Mouse (Mus musculus): ENCODE data around the gene Tbc1d24. TPM values are rescaled to one million over a fixed set of nuclear protein-coding genes. Genes with fewer than 3 reads are reported as not detected.

Tbc1d24 gene
- total and polyA plus RNA-seq, 3 experiments, result 4.2 to 6.6 (median 4.5) TPM

DNA sequence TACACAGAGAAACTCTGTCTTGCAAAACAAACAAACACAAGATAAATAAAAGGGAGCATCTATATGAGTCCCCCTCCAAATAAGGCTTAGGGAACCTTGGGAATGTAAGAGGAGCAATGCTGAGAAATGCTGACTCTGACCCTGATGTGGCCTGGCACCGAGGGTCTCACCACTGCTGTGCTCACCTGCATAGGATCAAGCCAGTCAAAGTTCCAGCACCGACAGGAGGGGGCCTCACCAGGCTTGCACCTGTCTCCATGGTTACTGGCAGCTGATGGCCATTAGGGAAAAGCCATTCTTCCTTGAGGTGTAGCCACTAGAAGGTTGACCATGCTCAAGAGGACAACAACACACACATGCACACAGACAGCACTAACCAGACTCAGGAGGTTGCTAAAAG, 62.5 kb downstream of the Tbc1d24 start:
- no peak for DNase-seq (ENCODE audit: extremely low read depth)
- no peak overlapping the region for H3K4me2 ChIP-seq (ENCODE audit: insufficient read depth, low read depth, poor library complexity, severe bottlenecking)
- peaks cover 12 to 36% of the 10 kb centered on the region in 2 experiments for H3K4me1 ChIP-seq (ENCODE audit: control insufficient read depth in 1 of 2, insufficient read depth in 2 of 2)
- no peaks in the 10 kb centered on the region for H3K9me3 ChIP-seq (replicated peaks; ENCODE audit: low read length)
- H3K27me3 ChIP-seq (replicated peaks), result no peaks in the 10 kb centered on the region
- in situ Hi-C loops (cut with MboI; ENCODE audit: low pct_ligation_motif_present, low pct_unique_long_range_greater_than_20kb, low sequenced_read_pairs) (no loop called here), dilution Hi-C loops (cut with MboI; ENCODE audit: extremely low pct_ligation_motif_present, extremely low pct_unique_long_range_greater_than_20kb, low sequenced_read_pairs) (no loop called here)
- H3K79me2 ChIP-seq (replicated peaks; ENCODE audit: control insufficient read depth, extremely low read depth, insufficient read depth, poor library complexity, severe bottlenecking), result peaks cover 23% of the 10 kb centered on the region
- H3K27ac ChIP-seq (ENCODE audit: insufficient read depth, low read depth), result no peak overlapping the region
- peaks cover 0 to 4% of the 10 kb centered on the region in 2 experiments for H3K36me3 ChIP-seq (replicated peaks in 1 of 2; ENCODE audit: control insufficient read depth in 1 of 2, insufficient read depth in 1 of 2, low read length in 1 of 2)
- no peak overlapping the region for H3K4me3 ChIP-seq (replicated peaks in 1 of 3; ENCODE audit: low read depth in 2 of 3, low read length in 2 of 3, poor library complexity in 1 of 3)
- no peak overlapping the region for H3K9ac ChIP-seq (ENCODE audit: insufficient read depth, low read depth)
- no peak for TF ChIP-seq TBP (conservative IDR thresholded peaks at IDR 0.05; ENCODE audit: low read depth, low read length)
- no peak for TF ChIP-seq MEF2A (IDR thresholded peaks at IDR 0.05; ENCODE audit: borderline replicate concordance, low read depth, low read length)
- no peak for TF ChIP-seq JUND (conservative IDR thresholded peaks at IDR 0.05; ENCODE audit: low read depth, low read length)
- TF ChIP-seq RCOR1 (conservative IDR thresholded peaks at IDR 0.05; ENCODE audit: low read depth, low read length), result no peak
- no peak for TF ChIP-seq PAX5 (IDR thresholded peaks at IDR 0.05; ENCODE audit: low read length)
- no peak for TF ChIP-seq GABPA (IDR thresholded peaks at IDR 0.05; ENCODE audit: insufficient replicate concordance, low read depth, low read length)
- TF ChIP-seq ZNF384 (IDR thresholded peaks at IDR 0.05; ENCODE audit: low read depth, low read length), result no peak
- no peak for TF ChIP-seq ZKSCAN1 (IDR thresholded peaks at IDR 0.05; ENCODE audit: borderline replicate concordance, low read depth, low read length)
- TF ChIP-seq MAX (IDR thresholded peaks at IDR 0.05; ENCODE audit: low read length), result no peak

GRCm38 (mm10) chr17:24141425-24141920, 63.9 kb downstream of the Tbc1d24 start:
- peaks cover 28% of the 10 kb centered on the region for H3K79me2 ChIP-seq (replicated peaks; ENCODE audit: control insufficient read depth, extremely low read depth, insufficient read depth, poor library complexity, severe bottlenecking)
- peak overlapping the region; percentile 89 for H3K9ac ChIP-seq (ENCODE audit: insufficient read depth, low read depth)
- H3K9me3 ChIP-seq (replicated peaks; ENCODE audit: low read length), result no peaks in the 10 kb centered on the region
- peaks cover 12 to 50% of the 10 kb centered on the region in 2 experiments for H3K4me1 ChIP-seq (ENCODE audit: control insufficient read depth in 1 of 2, insufficient read depth in 2 of 2)
- peak; percentile 96 for DNase-seq (ENCODE audit: extremely low read depth)
- H3K36me3 ChIP-seq (replicated peaks in 1 of 2; ENCODE audit: control insufficient read depth in 1 of 2, insufficient read depth in 1 of 2, low read length in 1 of 2), result peaks cover 0 to 7% of the 10 kb centered on the region in 2 experiments
- in situ Hi-C loops (cut with MboI; ENCODE audit: low pct_ligation_motif_present, low pct_unique_long_range_greater_than_20kb, low sequenced_read_pairs) (no loop called here), dilution Hi-C loops (cut with MboI; ENCODE audit: extremely low pct_ligation_motif_present, extremely low pct_unique_long_range_greater_than_20kb, low sequenced_read_pairs) (no loop called here)
- no peaks in the 10 kb centered on the region for H3K27me3 ChIP-seq (replicated peaks)
- H3K4me3 ChIP-seq (replicated peaks in 1 of 3; ENCODE audit: low read depth in 2 of 3, low read length in 2 of 3, poor library complexity in 1 of 3), result peak overlapping the region; percentile 88 to 97 (median 92)
- peak overlapping the region; percentile 91 for H3K4me2 ChIP-seq (ENCODE audit: insufficient read depth, low read depth, poor library complexity, severe bottlenecking)
- H3K27ac ChIP-seq (ENCODE audit: insufficient read depth, low read depth), result peak overlapping the region; percentile 42; the same call in 1 of the 2 replicates
- TF ChIP-seq ZKSCAN1 (IDR thresholded peaks at IDR 0.05; ENCODE audit: borderline replicate concordance, low read depth, low read length), result no peak
- no peak; the same call in 1 of the 2 replicates for TF ChIP-seq GABPA (IDR thresholded peaks at IDR 0.05; ENCODE audit: insufficient replicate concordance, low read depth, low read length)
- no peak for TF ChIP-seq CHD1 (IDR thresholded peaks at IDR 0.05; ENCODE audit: low read depth, low read length)
- no peak for TF ChIP-seq POLR2AphosphoS2 (IDR thresholded peaks at IDR 0.05; ENCODE audit: low read depth, low read length)
- TF ChIP-seq UBTF (IDR thresholded peaks at IDR 0.05; ENCODE audit: low read depth, low read length), result no peak
- TF ChIP-seq JUND (conservative IDR thresholded peaks at IDR 0.05; ENCODE audit: low read depth, low read length), result no peak
- TF ChIP-seq JUN (IDR thresholded peaks at IDR 0.05; ENCODE audit: insufficient read depth, low read depth, low read length), result no peak
- TF ChIP-seq KAT2A (IDR thresholded peaks at IDR 0.05; ENCODE audit: insufficient replicate concordance, low read length), result peak; percentile 69; the same call in 1 of the 2 replicates
- no peak for TF ChIP-seq USF1 (IDR thresholded peaks at IDR 0.05; ENCODE audit: low read depth, low read length)
- peak; percentile 97 for TF ChIP-seq ELF1 (IDR thresholded peaks at IDR 0.05; ENCODE audit: low read depth, low read length)
- TF ChIP-seq RCOR1 (conservative IDR thresholded peaks at IDR 0.05; ENCODE audit: low read depth, low read length), result no peak
- no peak for TF ChIP-seq EP300 (IDR thresholded peaks at IDR 0.05; ENCODE audit: low read length)
- peak; percentile 87 for TF ChIP-seq CHD2 (IDR thresholded peaks at IDR 0.05; ENCODE audit: low read length)
- TF ChIP-seq MAX (IDR thresholded peaks at IDR 0.05; ENCODE audit: low read length), result peak; percentile 20; the same call in 1 of the 2 replicates
- TF ChIP-seq ETS1 (conservative IDR thresholded peaks at IDR 0.05; ENCODE audit: low read depth, low read length), result no peak
- no peak for TF ChIP-seq MEF2A (IDR thresholded peaks at IDR 0.05; ENCODE audit: borderline replicate concordance, low read depth, low read length)
- no peak for TF ChIP-seq IRF4 (IDR thresholded peaks at IDR 0.05; ENCODE audit: low read depth, low read length)
- no peak for TF ChIP-seq ZC3H11A (IDR thresholded peaks at IDR 0.05; ENCODE audit: low read depth, low read length)
- no peak for TF ChIP-seq SMC3 (IDR thresholded peaks at IDR 0.05; ENCODE audit: low read depth, low read length)
- no peak for TF ChIP-seq CTCF (conservative IDR thresholded peaks at IDR 0.05 in 1 of 2, IDR thresholded peaks at IDR 0.05 in 1 of 2; ENCODE audit: low read depth in 2 of 2, low read length in 2 of 2)
- TF ChIP-seq NRF1 (IDR thresholded peaks at IDR 0.05; ENCODE audit: low read depth, low read length), result peak; percentile 49
- peak; percentile 33; the same call in 1 of the 2 replicates for TF ChIP-seq TCF12 (IDR thresholded peaks at IDR 0.05; ENCODE audit: low read depth, low read length)
- no peak for TF ChIP-seq BHLHE40 (IDR thresholded peaks at IDR 0.05; ENCODE audit: low read depth, low read length)
- no peak for TF ChIP-seq USF2 (conservative IDR thresholded peaks at IDR 0.05; ENCODE audit: low read depth, low read length)
- peak; percentile 89; the same call in 1 of the 2 replicates for TF ChIP-seq SIN3A (IDR thresholded peaks at IDR 0.05; ENCODE audit: low read length)
- no peak for TF ChIP-seq MYC (IDR thresholded peaks at IDR 0.05; ENCODE audit: low read depth, low read length)
- TF ChIP-seq POLR2A (IDR thresholded peaks at IDR 0.05; ENCODE audit: low read depth, low read length), result peak; percentile 75
- TF ChIP-seq PAX5 (IDR thresholded peaks at IDR 0.05; ENCODE audit: low read length), result no peak
- no peak for TF ChIP-seq MAFK (IDR thresholded peaks at IDR 0.05; ENCODE audit: insufficient replicate concordance, low read length)
- 0 out of 2 replicates have a peak, but pooled peaks have one; percentile 34 for TF ChIP-seq TBP (conservative IDR thresholded peaks at IDR 0.05; ENCODE audit: low read depth, low read length)
